In the genomic region with DNA sequence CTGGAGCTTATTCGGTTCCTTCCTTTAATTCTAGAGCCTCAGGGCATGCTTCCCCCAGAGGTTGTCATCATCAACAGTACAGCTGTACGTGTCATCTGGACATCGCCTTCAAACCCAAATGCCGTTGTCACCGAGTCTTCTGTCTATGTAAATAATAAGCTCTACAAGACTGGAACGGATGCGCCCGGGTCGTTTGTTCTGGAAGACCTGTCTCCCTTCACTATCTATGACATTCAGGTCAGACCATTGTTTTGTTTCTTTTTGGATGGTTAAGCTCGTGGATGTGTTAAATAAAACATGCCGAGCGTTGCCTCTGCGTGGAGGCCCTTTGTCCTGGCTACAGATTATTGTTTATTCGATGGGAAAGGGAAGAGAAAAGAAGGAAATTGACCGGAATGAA, we compare ENCODE assay signal across 24 mouse cellular contexts.
DNase-seq lines count a peak whose midpoint lies in the region; ATAC-seq lines count a peak whose summit lies in the region.
"Had no signal": no experiment of that assay in that cellular context is flagged by ENCODE, and none has a peak within 500 bp of the region (broad histone marks: within the 10 kb centered on the region; RNA-seq: fewer than 3 reads in every experiment).

No protein-coding gene starts in this region.

- H3K9me3 ChIP-seq in kidney, embryonic 15.5 days (replicated peaks) = no peaks in the 10 kb centered on the region
- H3K9me3 ChIP-seq in kidney, embryonic 14.5 days (ENCODE audit: control insufficient read depth, low read length) = no peaks in the 10 kb centered on the region
- H3K9me3 ChIP-seq in midbrain, embryonic 13.5 days = no peaks in the 10 kb centered on the region
- H3K9me3 ChIP-seq in midbrain, embryonic 15.5 days = no peaks in the 10 kb centered on the region
- H3K9me3 ChIP-seq: embryonic facial prominence, embryonic 13.5 days; hindbrain, embryonic 15.5 days; liver, embryonic 13.5 days; lung, embryonic 15.5 days; neural tube, embryonic 15.5 days had no signal

- H3K27me3 ChIP-seq in kidney, embryonic 15.5 days = no peaks in the 10 kb centered on the region
- H3K27me3 ChIP-seq in kidney, embryonic 14.5 days (ENCODE audit: control insufficient read depth, insufficient read depth, low read length) = no peaks in the 10 kb centered on the region
- no peaks in the 10 kb centered on the region for H3K27me3 ChIP-seq in midbrain, embryonic 13.5 days
- no peaks in the 10 kb centered on the region for H3K27me3 ChIP-seq in midbrain, embryonic 15.5 days (replicated peaks)
- H3K27me3 ChIP-seq: embryonic facial prominence, embryonic 13.5 days; hindbrain, embryonic 15.5 days; liver, embryonic 13.5 days; lung, embryonic 15.5 days; neural tube, embryonic 15.5 days had no signal

- DNase-seq in embryo, embryonic 10 days (ENCODE audit: low spot score) = peak; percentile 16
- DNase-seq in embryo, embryonic 9.5 days (ENCODE audit: extremely low spot score) = no peak
- DNase-seq in ovary, postnatal 10 days (ENCODE audit: low spot score) = no peak
- no peak for DNase-seq in frontal cortex, postnatal 36 days (ENCODE audit: low spot score in 2 of 2)
- DNase-seq: adrenal gland, postnatal 14 days; cerebellum, adult 8-10 months; cerebellum, postnatal 36 days; heart, postnatal 10 days; kidney, postnatal 10 days; liver, embryonic 13.5 days; right cerebral cortex, postnatal 14 days had no signal

- H3K36me3 ChIP-seq in kidney, embryonic 15.5 days = no peaks in the 10 kb centered on the region
- H3K36me3 ChIP-seq in kidney, embryonic 14.5 days (ENCODE audit: control insufficient read depth, insufficient read depth, low read length) = no peaks in the 10 kb centered on the region
- H3K36me3 ChIP-seq in midbrain, embryonic 13.5 days = no peaks in the 10 kb centered on the region
- H3K36me3 ChIP-seq in midbrain, embryonic 15.5 days (replicated peaks) = no peaks in the 10 kb centered on the region
- H3K36me3 ChIP-seq: embryonic facial prominence, embryonic 13.5 days; hindbrain, embryonic 15.5 days; liver, embryonic 13.5 days; lung, embryonic 15.5 days; neural tube, embryonic 15.5 days had no signal

- H3K4me2 ChIP-seq in kidney, embryonic 15.5 days = no peak overlapping the region
- H3K4me2 ChIP-seq in kidney, embryonic 14.5 days (replicated peaks; ENCODE audit: low read depth, low read length) = no peak overlapping the region
- peak overlapping the region; percentile 10; the same call in 1 of the 2 replicates for H3K4me2 ChIP-seq in midbrain, embryonic 13.5 days (replicated peaks)
- H3K4me2 ChIP-seq in midbrain, embryonic 15.5 days = no peak overlapping the region
- H3K4me2 ChIP-seq: embryonic facial prominence, embryonic 13.5 days; heart, embryonic 11.5 days; hindbrain, embryonic 15.5 days; liver, embryonic 13.5 days; lung, embryonic 15.5 days; neural tube, embryonic 15.5 days had no signal

- no peak overlapping the region for H3K27ac ChIP-seq in kidney, embryonic 15.5 days
- H3K27ac ChIP-seq in kidney, embryonic 14.5 days (ENCODE audit: low read depth, low read length) = no peak overlapping the region
- H3K27ac ChIP-seq in midbrain, embryonic 13.5 days = no peak overlapping the region
- H3K27ac ChIP-seq in midbrain, embryonic 15.5 days = no peak overlapping the region
- H3K27ac ChIP-seq: embryonic facial prominence, embryonic 13.5 days; hindbrain, embryonic 15.5 days; left cerebral cortex, adult 2 months; liver, embryonic 13.5 days; lung, embryonic 15.5 days; neural tube, embryonic 15.5 days; stomach, postnatal 0 days had no signal

- no peak overlapping the region for H3K4me3 ChIP-seq in kidney, embryonic 15.5 days (replicated peaks)
- H3K4me3 ChIP-seq in kidney, embryonic 14.5 days (ENCODE audit: low read length) = no peak overlapping the region
- no peak overlapping the region for H3K4me3 ChIP-seq in midbrain, embryonic 13.5 days (replicated peaks)
- no peak overlapping the region for H3K4me3 ChIP-seq in midbrain, embryonic 15.5 days
- H3K4me3 ChIP-seq: embryonic facial prominence, embryonic 13.5 days; hindbrain, embryonic 15.5 days; left cerebral cortex, adult 2 months; liver, embryonic 13.5 days; lung, embryonic 15.5 days; neural tube, embryonic 15.5 days had no signal

- no peak overlapping the region for H3K9ac ChIP-seq in kidney, embryonic 15.5 days
- no peak overlapping the region for H3K9ac ChIP-seq in kidney, embryonic 14.5 days (ENCODE audit: low read depth, low read length)
- H3K9ac ChIP-seq in midbrain, embryonic 13.5 days (replicated peaks) = no peak overlapping the region
- H3K9ac ChIP-seq in midbrain, embryonic 15.5 days = no peak overlapping the region
- H3K9ac ChIP-seq: embryonic facial prominence, embryonic 13.5 days; hindbrain, embryonic 15.5 days; liver, embryonic 13.5 days; lung, embryonic 15.5 days; neural tube, embryonic 15.5 days had no signal

- H3K4me1 ChIP-seq in kidney, embryonic 15.5 days = no peaks in the 10 kb centered on the region; the same call in 1 of the 2 replicates
- H3K4me1 ChIP-seq in kidney, embryonic 14.5 days (ENCODE audit: control insufficient read depth, insufficient read depth, low read length) = no peaks in the 10 kb centered on the region
- H3K4me1 ChIP-seq in midbrain, embryonic 13.5 days (replicated peaks) = peaks cover 5% of the 10 kb centered on the region
- H3K4me1 ChIP-seq in midbrain, embryonic 15.5 days = no peaks in the 10 kb centered on the region
- H3K4me1 ChIP-seq: embryonic facial prominence, embryonic 13.5 days; liver, embryonic 13.5 days; lung, embryonic 15.5 days; neural tube, embryonic 15.5 days had no signal

- WGBS in kidney, embryonic 15.5 days = 42% methylated on average over 15 of the region's 15 CpGs
- WGBS in kidney, embryonic 14.5 days = 48% methylated on average over 15 of the region's 15 CpGs
- WGBS in midbrain, embryonic 13.5 days = 46% methylated on average over 15 of the region's 15 CpGs
- 30% methylated on average over 15 of the region's 15 CpGs for WGBS in midbrain, embryonic 15.5 days

- peak; percentile 56 for ATAC-seq in kidney, embryonic 15.5 days (replicated peaks; ENCODE audit: low FRiP score)
- no peak for ATAC-seq in kidney, embryonic 14.5 days (ENCODE audit: low FRiP score, low TSS enrichment)
- 0 out of 2 replicates have a peak, but pooled peaks have one; percentile 24 for ATAC-seq in midbrain, embryonic 13.5 days
- no peak for ATAC-seq in midbrain, embryonic 15.5 days (replicated peaks)
- ATAC-seq: forebrain, embryonic 14.5 days; intestine, postnatal 0 days had no signal

Comparison
In these comparisons a context has a peak if more than half of its experiments do, and no peak if none do; other contexts are left out.
1. ATAC-seq: peak in kidney, embryonic 15.5 days (single experiment) and midbrain, embryonic 13.5 days (single experiment); none in kidney, embryonic 14.5 days (single experiment) and midbrain, embryonic 15.5 days (single experiment).